Mouse (Mus musculus) lung, adult 10 weeks (tissue): Measurements from ENCODE around the gene Thsd4. TPM values are rescaled to one million over a fixed set of nuclear protein-coding genes. Genes with fewer than 3 reads are reported as not detected.

Experiments
- polyA plus RNA-seq: library from polyadenylated mRNA; stranded (reverse); fragments of 350-450 nt; fragmentation: Illumina TruSeq; extraction: RNeasy Lipid Tissue Mini Kit (QIAGEN cat#74804); gene quantifications from one replicate; pipeline ENCODE4 v1.2.3, GENCODE M21; 2014; ENCODE audit warnings: low read depth, low replicate concordance; ENCODE audit not compliant: insufficient read depth

Thsd4 gene
- 4.2 TPM for polyA plus RNA-seq

DNA sequence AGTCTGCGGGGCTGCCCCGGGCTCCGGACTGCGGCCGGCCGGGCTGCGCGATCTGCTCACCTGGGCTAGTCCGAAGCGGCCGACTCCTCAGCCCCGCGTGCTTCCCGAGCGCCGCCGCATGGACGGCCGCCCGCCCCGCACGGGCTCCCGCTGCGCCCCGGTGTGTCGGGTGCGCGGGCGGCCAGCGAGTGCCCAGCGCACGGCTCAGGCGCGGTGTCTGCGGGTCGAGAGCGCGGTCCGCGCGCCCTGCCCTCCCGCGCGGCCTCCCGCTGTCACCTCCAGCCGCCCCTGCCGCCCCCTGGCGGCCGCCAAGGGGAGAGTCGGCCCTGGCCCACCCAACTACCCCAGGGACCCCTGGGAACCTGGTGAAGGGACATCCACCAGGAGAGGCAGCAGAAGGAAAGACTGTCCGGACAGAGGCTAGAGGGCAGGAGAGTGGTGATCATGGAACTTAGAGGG is at the start of gene Thsd4:
TSS of gene Thsd4 (minus strand) at position 241 of the 459 bp plus-strand sequence.

DNA sequence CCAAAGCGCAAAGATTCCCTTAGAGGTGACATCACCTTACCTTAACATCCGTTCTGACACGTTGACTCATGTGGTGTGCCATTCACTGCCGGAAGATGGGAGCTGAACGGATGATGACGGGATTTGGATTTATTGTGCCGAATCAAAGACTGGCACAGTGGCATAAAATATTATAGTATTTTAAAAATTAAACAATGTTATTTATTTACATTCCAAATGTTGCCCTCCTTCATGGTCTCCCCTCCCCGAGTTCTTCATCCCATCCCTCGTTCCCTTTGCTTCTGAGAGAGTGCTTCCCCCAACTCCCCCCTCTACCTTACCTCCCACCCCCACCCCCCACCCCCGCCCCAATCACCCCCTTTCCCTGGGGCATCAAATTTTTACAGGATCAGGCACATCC is 561.3 kb downstream of the Thsd4 start, which contains the start of gene Nr2e3:
TSS of gene Nr2e3 (minus strand) at position 101 of the 400 bp plus-strand sequence.

Other genes starting within 250 kb of the Thsd4 start
- gene Lrrc49, start 166.1 kb upstream of the Thsd4 start, polyA plus RNA-seq, result 7.2 TPM
- 1.8 TPM for gene Larp6, start 190.9 kb upstream of the Thsd4 start, polyA plus RNA-seq